ENCODE assay signal across 21 mouse cellular contexts in genomic region chr2:38221461-38221860, GRCm38 (mm10).
DNase-seq lines count a peak whose midpoint lies in the region; ATAC-seq lines count a peak whose summit lies in the region.
"Had no signal": no experiment of that assay in that cellular context is flagged by ENCODE, and none has a peak within 500 bp of the region (broad histone marks: within the 10 kb centered on the region; RNA-seq: fewer than 3 reads in every experiment).

No protein-coding gene starts in this region.

- H3K4me2 ChIP-seq in hindbrain, embryonic 11.5 days (replicated peaks; ENCODE audit: low read depth, low read length) = no peak overlapping the region
- no peak overlapping the region for H3K4me2 ChIP-seq in hindbrain, embryonic 16.5 days (ENCODE audit: low read length)
- H3K4me2 ChIP-seq in midbrain, embryonic 14.5 days (ENCODE audit: low read length) = no peak overlapping the region
- no peak overlapping the region for H3K4me2 ChIP-seq in midbrain, embryonic 13.5 days (replicated peaks)
- no peak overlapping the region for H3K4me2 ChIP-seq in forebrain, embryonic 15.5 days (replicated peaks)
- H3K4me2 ChIP-seq in kidney, embryonic 16.5 days (replicated peaks; ENCODE audit: low read depth, low read length) = no peak overlapping the region
- H3K4me2 ChIP-seq: embryonic facial prominence, embryonic 15.5 days; heart, embryonic 12.5 days; hindbrain, embryonic 15.5 days had no signal

- no peaks in the 10 kb centered on the region for H3K9me3 ChIP-seq in hindbrain, embryonic 11.5 days (ENCODE audit: control insufficient read depth, low read length)
- no peaks in the 10 kb centered on the region for H3K9me3 ChIP-seq in hindbrain, embryonic 16.5 days (ENCODE audit: control insufficient read depth, low read length)
- no peaks in the 10 kb centered on the region for H3K9me3 ChIP-seq in midbrain, embryonic 14.5 days (ENCODE audit: control insufficient read depth, low read length)
- H3K9me3 ChIP-seq in midbrain, embryonic 13.5 days = no peaks in the 10 kb centered on the region
- H3K9me3 ChIP-seq in forebrain, embryonic 15.5 days = no peaks in the 10 kb centered on the region
- H3K9me3 ChIP-seq in kidney, embryonic 16.5 days (ENCODE audit: low read length) = no peaks in the 10 kb centered on the region
- H3K9me3 ChIP-seq: embryonic facial prominence, embryonic 15.5 days; G1E; heart, embryonic 12.5 days; hindbrain, embryonic 10.5 days; hindbrain, embryonic 15.5 days had no signal

- peak; percentile 17 for DNase-seq in hindbrain, embryonic 11.5 days (ENCODE audit: low spot score)
- peak; percentile 18 for DNase-seq in midbrain, embryonic 14.5 days
- DNase-seq in lung, adult 18-20 months = no peak
- DNase-seq: adrenal gland, postnatal 10 days; B cell, adult 2 months; cerebellum, adult 2 months; cerebellum, postnatal 10 days; gastrocnemius, adult 2 months; gastrocnemius, postnatal 25 days had no signal

- no peak overlapping the region for H3K27ac ChIP-seq in hindbrain, embryonic 11.5 days (ENCODE audit: low read depth, low read length)
- no peak overlapping the region for H3K27ac ChIP-seq in hindbrain, embryonic 16.5 days (ENCODE audit: low read depth, low read length)
- H3K27ac ChIP-seq in midbrain, embryonic 14.5 days (replicated peaks; ENCODE audit: low read depth, low read length) = no peak overlapping the region
- no peak overlapping the region for H3K27ac ChIP-seq in midbrain, embryonic 13.5 days
- H3K27ac ChIP-seq in forebrain, embryonic 15.5 days (replicated peaks) = peak overlapping the region; percentile 62
- no peak overlapping the region for H3K27ac ChIP-seq in kidney, embryonic 16.5 days (ENCODE audit: low read length)
- H3K27ac ChIP-seq: embryonic facial prominence, embryonic 15.5 days; gastrocnemius, adult 2 months; hindbrain, embryonic 10.5 days; hindbrain, embryonic 15.5 days had no signal

- H3K27me3 ChIP-seq in hindbrain, embryonic 11.5 days (ENCODE audit: control insufficient read depth, insufficient read depth, low read length) = peaks cover 67% of the 10 kb centered on the region
- H3K27me3 ChIP-seq in hindbrain, embryonic 16.5 days (replicated peaks; ENCODE audit: control insufficient read depth, insufficient read depth, low read length) = peaks cover 12% of the 10 kb centered on the region
- peaks cover 74% of the 10 kb centered on the region for H3K27me3 ChIP-seq in midbrain, embryonic 14.5 days (ENCODE audit: control insufficient read depth, insufficient read depth, low read length)
- H3K27me3 ChIP-seq in midbrain, embryonic 13.5 days = peaks cover 96% of the 10 kb centered on the region
- no peaks in the 10 kb centered on the region for H3K27me3 ChIP-seq in forebrain, embryonic 15.5 days
- H3K27me3 ChIP-seq in kidney, embryonic 16.5 days (ENCODE audit: insufficient read depth, low read length) = no peaks in the 10 kb centered on the region
- H3K27me3 ChIP-seq: embryonic facial prominence, embryonic 15.5 days; heart, embryonic 12.5 days had no signal

- H3K9ac ChIP-seq in hindbrain, embryonic 11.5 days (ENCODE audit: low read depth, low read length) = no peak overlapping the region
- no peak overlapping the region for H3K9ac ChIP-seq in hindbrain, embryonic 16.5 days (ENCODE audit: low read depth, low read length)
- no peak overlapping the region for H3K9ac ChIP-seq in midbrain, embryonic 14.5 days (replicated peaks; ENCODE audit: low read length)
- no peak overlapping the region for H3K9ac ChIP-seq in midbrain, embryonic 13.5 days (replicated peaks)
- H3K9ac ChIP-seq in forebrain, embryonic 15.5 days (replicated peaks) = no peak overlapping the region
- no peak overlapping the region for H3K9ac ChIP-seq in kidney, embryonic 16.5 days (replicated peaks; ENCODE audit: low read length)
- H3K9ac ChIP-seq: embryonic facial prominence, embryonic 15.5 days; heart, embryonic 12.5 days; hindbrain, embryonic 15.5 days had no signal

- no peaks in the 10 kb centered on the region for H3K4me1 ChIP-seq in hindbrain, embryonic 11.5 days (replicated peaks; ENCODE audit: control insufficient read depth, insufficient read depth, low read length)
- H3K4me1 ChIP-seq in hindbrain, embryonic 16.5 days (ENCODE audit: control insufficient read depth, insufficient read depth, low read depth, low read length) = no peaks in the 10 kb centered on the region
- peaks cover 3% of the 10 kb centered on the region; the same call in 1 of the 2 replicates for H3K4me1 ChIP-seq in midbrain, embryonic 14.5 days (ENCODE audit: control insufficient read depth, insufficient read depth, low read length)
- H3K4me1 ChIP-seq in midbrain, embryonic 13.5 days (replicated peaks) = peaks cover 23% of the 10 kb centered on the region
- peaks cover 36% of the 10 kb centered on the region for H3K4me1 ChIP-seq in forebrain, embryonic 15.5 days
- peaks cover 8% of the 10 kb centered on the region for H3K4me1 ChIP-seq in kidney, embryonic 16.5 days (ENCODE audit: insufficient read depth, low read length)
- H3K4me1 ChIP-seq: embryonic facial prominence, embryonic 15.5 days; hindbrain, embryonic 15.5 days had no signal

- no peaks in the 10 kb centered on the region for H3K36me3 ChIP-seq in hindbrain, embryonic 11.5 days (ENCODE audit: control insufficient read depth, insufficient read depth, low read length)
- no peaks in the 10 kb centered on the region for H3K36me3 ChIP-seq in hindbrain, embryonic 16.5 days (ENCODE audit: control insufficient read depth, insufficient read depth, low read length)
- H3K36me3 ChIP-seq in midbrain, embryonic 14.5 days (ENCODE audit: control insufficient read depth, insufficient read depth, low read length) = no peaks in the 10 kb centered on the region
- H3K36me3 ChIP-seq in midbrain, embryonic 13.5 days = no peaks in the 10 kb centered on the region
- no peaks in the 10 kb centered on the region for H3K36me3 ChIP-seq in forebrain, embryonic 15.5 days
- no peaks in the 10 kb centered on the region for H3K36me3 ChIP-seq in kidney, embryonic 16.5 days (ENCODE audit: insufficient read depth, low read length)
- H3K36me3 ChIP-seq: embryonic facial prominence, embryonic 15.5 days; heart, embryonic 12.5 days; hindbrain, embryonic 10.5 days; hindbrain, embryonic 15.5 days had no signal

- no peak overlapping the region for H3K4me3 ChIP-seq in hindbrain, embryonic 11.5 days (ENCODE audit: low read depth, low read length)
- no peak overlapping the region for H3K4me3 ChIP-seq in hindbrain, embryonic 16.5 days (ENCODE audit: low read length)
- H3K4me3 ChIP-seq in midbrain, embryonic 14.5 days (replicated peaks; ENCODE audit: low read depth, low read length) = no peak overlapping the region
- H3K4me3 ChIP-seq in midbrain, embryonic 13.5 days (replicated peaks) = no peak overlapping the region
- H3K4me3 ChIP-seq in forebrain, embryonic 15.5 days = no peak overlapping the region
- H3K4me3 ChIP-seq in kidney, embryonic 16.5 days (ENCODE audit: low read length) = no peak overlapping the region
- H3K4me3 ChIP-seq: embryonic facial prominence, embryonic 15.5 days; erythroblast, embryonic 14.5 days; gastrocnemius, adult 2 months; heart, embryonic 12.5 days; hindbrain, embryonic 10.5 days; hindbrain, embryonic 15.5 days had no signal

- ATAC-seq in hindbrain, embryonic 11.5 days (ENCODE audit: low FRiP score) = no peak
- ATAC-seq in hindbrain, embryonic 16.5 days = no peak
- ATAC-seq in midbrain, embryonic 14.5 days (ENCODE audit: low FRiP score, low TSS enrichment) = no peak
- no peak for ATAC-seq in midbrain, embryonic 13.5 days
- peak; percentile 61 for ATAC-seq in forebrain, embryonic 15.5 days (replicated peaks)
- no peak for ATAC-seq in kidney, embryonic 16.5 days (ENCODE audit: low FRiP score, low TSS enrichment)
- ATAC-seq: CD4-positive, CD25-positive, alpha-beta regulatory T cell, adult 4 months; inflammation-experienced regulatory T-cells, adult 6 months had no signal

Comparison
In these comparisons a context has a peak if more than half of its experiments do, and no peak if none do; other contexts are left out.
1. DNase-seq: peak in hindbrain, embryonic 11.5 days (single experiment) and midbrain, embryonic 14.5 days (single experiment); none in lung, adult 18-20 months (0 of 2).